Mouse (Mus musculus) mature B cell (primary cell): ENCODE data around the gene Ptpn13.

Experiments used
- in situ Hi-C: fragments of 300-500 bp; cut with MboI; formaldehyde crosslinking; loops from 2 replicates; pipeline ENCODE4 v1.14.3; 2019

Gene Ptpn13

DNA sequence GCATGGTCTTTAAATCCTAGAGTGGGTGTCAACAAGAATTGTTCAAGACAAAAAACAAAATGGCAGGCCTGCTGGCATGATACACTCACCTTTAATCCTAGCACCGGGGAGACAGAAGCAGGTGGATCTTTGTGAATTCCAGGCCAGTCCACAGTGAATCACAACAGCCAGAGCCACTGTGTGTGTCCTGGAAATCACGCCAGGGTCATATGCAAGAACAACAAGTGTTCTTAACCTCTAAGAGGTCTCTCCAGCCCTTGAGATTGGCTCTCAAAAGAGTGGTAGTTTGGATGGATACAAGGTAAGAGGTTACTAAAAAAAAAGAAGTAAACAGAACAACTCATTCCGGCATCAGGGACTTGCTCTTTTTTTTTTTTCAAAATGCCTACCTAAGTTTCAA, 222.3 kb downstream of the Ptpn13 start:
- in situ Hi-C loops: no loop called here
